Mouse (Mus musculus) neutrophil, adult 59 days (primary cell): ENCODE results near the gene Nkd1. TPM values are rescaled to one million over a fixed set of nuclear protein-coding genes. Genes with fewer than 3 reads are reported as not detected.

Experiments
- total RNA-seq, 2 experiments: library from RNA; stranded (reverse); gene quantifications; 1 replicate in 1 of 2; 2 replicates in 1 of 2; pipeline ENCODE4 v1.2.4; 2023

The Nkd1 gene
- total RNA-seq: not detected

GRCm38 (mm10) chr8:88520985-88521527, at the start of gene Nkd1:
Gene Nkd1, plus strand, starts transcription at chr8:88521354.

DNA sequence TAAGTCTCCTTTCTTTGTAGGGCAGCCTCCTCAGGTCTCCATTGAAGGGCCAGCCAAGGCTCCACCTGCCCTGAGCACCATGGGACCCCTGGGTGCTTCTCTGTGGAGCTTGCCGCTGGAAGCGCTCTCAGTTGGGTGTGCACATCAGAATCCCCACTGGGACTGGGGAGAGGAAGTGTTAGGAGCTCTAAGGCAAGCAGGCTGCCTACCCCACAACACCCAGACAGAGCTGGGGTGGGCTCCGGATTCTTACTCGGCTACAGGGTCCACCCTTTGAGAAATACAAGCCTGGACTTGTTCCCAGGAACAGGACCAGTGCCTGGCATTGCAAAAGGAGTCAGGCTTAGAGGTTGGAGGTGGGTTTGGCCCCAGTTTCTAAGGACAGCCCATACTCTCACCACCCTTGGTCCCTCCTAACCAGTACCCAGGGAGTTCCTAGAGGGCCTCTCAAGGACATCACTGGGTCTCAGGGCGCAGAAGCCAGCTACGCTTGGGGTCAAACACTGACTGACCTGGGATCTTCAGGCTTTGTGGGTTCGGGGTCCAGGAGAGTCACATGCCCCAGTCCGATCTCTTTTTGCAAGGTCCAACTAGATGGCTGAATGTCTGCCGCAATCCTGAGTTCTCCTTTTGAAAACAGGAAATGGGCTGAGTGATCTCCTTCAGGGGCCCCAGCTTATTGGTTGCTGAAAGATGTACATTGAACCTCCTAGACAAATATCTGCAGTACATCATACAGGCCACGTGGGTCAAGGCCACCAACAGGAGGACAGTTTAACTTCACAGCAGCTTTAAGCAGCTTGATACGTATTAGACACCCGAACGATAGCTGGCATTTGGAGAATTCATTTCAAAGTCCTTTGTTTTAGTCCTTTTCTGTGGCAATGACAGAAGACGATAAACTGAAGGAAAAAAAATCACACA, 114.6 kb downstream of the Nkd1 start, which contains the start of gene Snx20:
Gene Snx20 (minus strand): TSS at position 655 of the 924 bp plus-strand sequence.

Other genes starting within 250 kb of the Nkd1 start
- gene Adcy7, start 249.0 kb upstream of the Nkd1 start, total RNA-seq: 10 to 100 TPM; 64.3 to 71.0 TPM
- 10 to 100 TPM; 48.5 to 66.6 TPM for gene Brd7, start 159.2 kb upstream of the Nkd1 start, total RNA-seq
- gene Snx20, start 114.8 kb downstream of the Nkd1 start, total RNA-seq: 100 to 1,000 TPM; 107 to 116 TPM
- 10 to 100 TPM in 1 of 2 experiments, 1 to 10 TPM in 1; 9.5 to 10.9 TPM for gene Nod2, start 126.0 kb downstream of the Nkd1 start, total RNA-seq
- gene Cyld, start 175.7 kb downstream of the Nkd1 start, total RNA-seq: 10 to 100 TPM; 42.5 to 50.5 TPM